Mouse (Mus musculus): ENCODE data around the gene Vmn1r55. TPM values are rescaled to one million over a fixed set of nuclear protein-coding genes. Genes with fewer than 3 reads are reported as not detected.
"Not testable (repeated sequence)": the region's sequence is repeated elsewhere in the genome, so short reads cannot be mapped to it uniquely, and the experiment has no call there.

The Vmn1r55 gene
- not detected in 2 replicates for polyA plus RNA-seq (2015; fragmentation: Nextera tagmentation; extraction: Ambion mirVana)

DNA sequence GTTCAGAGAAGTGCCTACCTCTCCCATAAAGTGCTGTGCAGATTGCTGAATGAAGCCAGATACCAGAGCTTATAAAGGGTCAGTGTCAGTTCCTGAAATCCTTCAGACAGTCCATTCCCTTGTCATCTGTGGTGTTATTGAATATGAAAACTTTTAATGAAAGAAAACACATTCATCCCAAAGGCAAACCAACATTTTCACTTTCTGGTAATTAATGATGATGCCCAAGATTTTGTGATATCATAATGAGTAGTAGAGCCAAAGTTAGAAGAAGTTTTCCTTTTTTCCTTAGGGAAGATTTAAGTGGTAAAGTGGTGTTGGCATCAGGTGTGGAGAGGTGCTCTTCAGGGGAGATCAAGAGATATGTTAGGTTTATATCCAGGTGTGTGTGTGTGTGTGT lies at the start of gene Vmn1r55:
Gene Vmn1r55, minus strand, starts transcription at position 101 of the 400 bp plus-strand sequence.
- not testable (repeated sequence) for H3K4me2 ChIP-seq; H3K4me3 ChIP-seq; ATAC-seq (ENCODE audit: insufficient number of reproducible peaks, low FRiP score, low TSS enrichment, low read depth); H3K9me3 ChIP-seq; H3K9ac ChIP-seq; H3K27ac ChIP-seq; H3K4me1 ChIP-seq; H3K36me3 ChIP-seq; H3K27me3 ChIP-seq

DNA sequence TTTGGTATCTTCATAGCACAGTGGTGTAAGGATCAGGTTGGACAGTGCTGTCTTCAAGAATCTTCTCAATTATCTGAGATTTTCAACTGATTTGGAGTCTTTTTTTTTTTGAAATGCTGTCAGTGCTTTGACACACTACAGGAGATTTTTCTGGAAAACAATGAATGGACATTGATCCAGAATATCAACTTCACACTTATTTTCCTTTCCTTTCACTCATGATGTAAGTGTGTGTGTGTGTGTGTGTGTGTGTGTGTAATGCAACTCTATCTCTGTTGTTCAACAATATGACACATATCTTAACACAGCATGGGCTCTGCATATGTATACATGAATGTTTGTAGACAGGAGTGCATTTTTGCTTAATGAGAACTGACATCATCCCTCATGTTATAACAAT lies 47.2 kb upstream of the Vmn1r55 start, which contains the start of gene Vmn1r56:
Gene Vmn1r56, minus strand, starts transcription at position 101 of the 400 bp plus-strand sequence.
- not testable (repeated sequence) for ATAC-seq (ENCODE audit: insufficient number of reproducible peaks, low FRiP score, low TSS enrichment, low read depth); H3K9ac ChIP-seq; H3K36me3 ChIP-seq; H3K4me3 ChIP-seq; H3K9me3 ChIP-seq; H3K27ac ChIP-seq; H3K27me3 ChIP-seq; H3K4me1 ChIP-seq; H3K4me2 ChIP-seq

DNA sequence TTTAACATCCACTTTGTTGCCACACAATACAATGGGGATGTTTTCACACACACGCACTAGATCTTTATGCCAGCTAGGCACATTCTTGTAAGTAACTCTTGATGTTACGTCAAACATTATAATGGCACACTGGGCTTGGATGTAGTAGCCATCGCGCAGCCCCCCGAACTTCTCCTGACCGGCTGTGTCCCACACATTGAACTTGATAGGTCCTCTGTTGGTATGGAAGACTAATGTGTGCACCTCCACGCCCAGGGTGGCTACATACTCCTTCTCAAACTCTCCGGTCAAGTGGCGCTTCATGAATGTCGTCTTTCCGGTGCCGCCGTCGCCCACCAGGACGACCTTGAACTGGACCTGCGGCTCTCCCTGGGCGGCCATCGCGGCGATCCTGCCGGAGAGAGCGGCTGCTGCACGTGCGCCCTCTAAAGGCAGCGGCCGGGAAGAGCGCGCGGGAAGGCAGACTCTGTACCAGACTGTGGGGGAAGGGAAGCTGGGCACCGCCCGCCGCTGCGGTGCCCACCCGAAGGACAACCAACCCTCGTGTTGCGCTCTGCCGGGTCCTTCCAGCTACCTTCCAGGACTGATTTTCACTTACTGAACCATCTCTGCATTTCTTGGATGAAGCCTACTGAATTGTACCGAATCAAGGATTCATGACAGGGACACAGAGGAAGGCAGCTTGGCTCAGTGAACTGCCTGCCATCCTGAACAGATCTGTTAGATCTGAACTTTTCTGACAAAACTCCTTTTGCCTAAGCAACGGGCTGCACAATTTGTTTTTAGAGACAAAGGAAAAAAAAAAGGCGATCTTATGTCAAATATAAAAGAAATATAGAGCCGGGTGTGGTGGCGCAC lies 23.7 kb downstream of the Vmn1r55 start, which contains the start of gene Rasl2-9:
Gene Rasl2-9, minus strand, starts transcription at position 402 of the 858 bp plus-strand sequence.
- Histone ChIP-seq H3K27ac (no peak within 1 kb of the TSS), H3K9ac (peak within 1 kb of the TSS; percentile 4), H3K4me3 (peak within 1 kb of the TSS; percentile 31)

DNA sequence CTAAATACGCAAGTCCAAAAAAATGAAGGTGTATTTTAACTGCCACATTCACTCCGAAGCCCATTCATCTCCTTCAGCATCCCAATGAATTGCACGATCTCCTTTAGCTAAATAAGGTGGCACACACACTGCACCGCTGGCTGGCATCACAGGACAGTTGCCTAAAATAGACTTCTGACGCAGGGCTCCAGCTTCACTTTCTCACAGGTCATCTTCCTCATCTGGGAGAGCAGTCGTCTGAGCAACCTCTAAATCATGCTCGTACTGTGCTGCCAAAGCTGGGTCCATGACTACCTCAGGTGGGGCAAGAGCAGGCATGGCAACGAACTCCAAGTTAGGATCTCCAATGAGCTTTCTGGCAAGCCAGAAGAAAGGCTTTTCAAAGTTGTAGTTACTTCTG lies 24.4 kb downstream of the Vmn1r55 start:
- no peak overlapping the region for H3K4me3 ChIP-seq
- H3K27ac ChIP-seq = no peak overlapping the region
- no peak for ATAC-seq (ENCODE audit: insufficient number of reproducible peaks, low FRiP score, low TSS enrichment, low read depth)
- H3K27me3 ChIP-seq = no peaks in the 10 kb centered on the region
- 0 out of 2 replicates have a peak, but pooled peaks cover 3% of the 10 kb centered on the region for H3K4me1 ChIP-seq
- no peaks in the 10 kb centered on the region for H3K36me3 ChIP-seq
- 86% methylated on average over 8 of the region's 8 CpGs for WGBS
- H3K9me3 ChIP-seq = no peaks in the 10 kb centered on the region
- no peak overlapping the region for H3K4me2 ChIP-seq
- no peak overlapping the region for H3K9ac ChIP-seq

More for the DNA sequence above, 23.7 kb downstream of the Vmn1r55 start, which contains the start of gene Rasl2-9:
- Histone ChIP-seq H3K9me3 (no peaks in the 10 kb centered on the region), H3K4me2 (peak within 1 kb of the TSS; percentile 48), H3K27me3 (no peaks in the 10 kb centered on the region), H3K36me3 (no peaks in the 10 kb centered on the region), H3K4me1 (0 out of 2 replicates have a peak, but pooled peaks cover 3% of the 10 kb centered on the region)
- 17% methylated on average over 42 of the region's 42 CpGs for WGBS
- ATAC-seq (ENCODE audit: insufficient number of reproducible peaks, low FRiP score, low TSS enrichment, low read depth) = no peak

DNA sequence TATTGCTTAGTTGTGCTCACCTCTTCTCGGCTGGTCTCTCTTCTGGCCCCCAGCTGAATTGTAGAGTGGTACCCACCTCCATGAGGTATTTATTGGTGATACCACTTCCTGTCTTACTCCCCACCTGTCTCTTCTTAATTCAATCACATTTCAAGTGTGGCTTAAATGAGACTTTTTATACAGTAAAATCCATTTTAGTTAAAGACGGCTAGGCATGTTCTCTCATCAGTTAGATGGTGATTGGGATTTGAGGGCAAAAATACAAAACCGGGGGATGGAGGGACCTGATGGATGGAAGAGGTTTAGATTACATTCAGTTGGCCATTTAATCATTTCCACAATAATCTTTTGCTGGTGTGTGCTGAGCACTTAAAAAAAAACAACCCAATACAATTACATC lies 32.6 kb downstream of the Vmn1r55 start, which contains the start of gene Rfpl4:
Gene Rfpl4, minus strand, starts transcription at position 101 of the 400 bp plus-strand sequence.
- 89% methylated on average over 3 of the region's 3 CpGs for WGBS
- Histone ChIP-seq H3K4me3 (no peak within 1 kb of the TSS), H3K4me2 (no peak within 1 kb of the TSS), H3K27ac (no peak within 1 kb of the TSS), H3K4me1 (no peaks in the 10 kb centered on the region), H3K27me3 (no peaks in the 10 kb centered on the region), H3K36me3 (no peaks in the 10 kb centered on the region), H3K9ac (no peak within 1 kb of the TSS), H3K9me3 (no peaks in the 10 kb centered on the region)
- ATAC-seq (ENCODE audit: insufficient number of reproducible peaks, low FRiP score, low TSS enrichment, low read depth) = no peak

DNA sequence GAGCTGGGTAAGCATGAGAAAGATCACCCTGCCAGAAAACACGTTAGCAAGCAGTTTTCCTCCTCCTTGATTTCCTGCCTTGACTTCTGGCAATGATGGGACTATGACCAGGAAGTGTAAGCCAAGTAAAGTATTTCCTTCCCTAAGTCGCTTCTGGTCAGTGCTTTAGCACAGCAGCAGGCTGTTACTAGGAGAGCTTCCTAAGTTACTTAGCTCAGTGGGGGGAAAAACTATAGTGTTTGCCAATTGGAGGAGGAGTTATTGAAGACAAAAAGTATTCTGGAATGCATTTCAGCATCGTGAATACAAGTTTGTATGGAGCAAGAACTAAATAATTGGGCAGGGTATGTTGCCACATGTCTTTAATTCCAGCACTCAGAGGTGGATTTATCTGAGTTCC lies 36.8 kb downstream of the Vmn1r55 start:
- H3K9me3 ChIP-seq = no peaks in the 10 kb centered on the region
- no peaks in the 10 kb centered on the region for H3K4me1 ChIP-seq
- H3K27me3 ChIP-seq = no peaks in the 10 kb centered on the region
- H3K4me3 ChIP-seq = no peak overlapping the region
- H3K36me3 ChIP-seq = no peaks in the 10 kb centered on the region
- H3K9ac ChIP-seq = no peak overlapping the region
- WGBS = 18% methylated on average over 3 of the region's 3 CpGs
- no peak overlapping the region for H3K27ac ChIP-seq
- no peak overlapping the region for H3K4me2 ChIP-seq
- ATAC-seq (ENCODE audit: insufficient number of reproducible peaks, low FRiP score, low TSS enrichment, low read depth) = no peak

DNA sequence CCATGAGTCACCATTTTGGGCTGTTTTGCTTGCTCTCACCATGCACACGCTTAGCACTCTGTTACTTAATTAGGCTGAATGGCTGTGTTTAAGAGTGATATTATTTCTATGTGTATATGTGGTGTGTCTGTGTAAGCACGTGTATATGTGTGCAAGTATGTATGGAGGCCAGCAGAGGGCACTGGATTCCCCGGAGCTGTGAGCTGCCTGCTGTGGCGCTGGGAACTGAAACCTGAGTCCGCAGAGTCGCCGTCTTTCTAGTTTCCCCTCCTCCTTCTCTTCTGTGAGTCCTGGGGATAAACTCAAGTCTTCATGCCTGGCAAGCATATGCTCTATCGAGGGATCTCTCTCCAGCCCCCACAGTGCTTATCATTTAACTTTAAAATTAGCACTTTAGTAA lies 40.2 kb downstream of the Vmn1r55 start:
- 84% methylated on average over 8 of the region's 8 CpGs for WGBS
- no peak overlapping the region for H3K9ac ChIP-seq
- no peaks in the 10 kb centered on the region for H3K4me1 ChIP-seq
- no peak overlapping the region for H3K4me3 ChIP-seq
- no peak overlapping the region for H3K4me2 ChIP-seq
- no peak for ATAC-seq (ENCODE audit: insufficient number of reproducible peaks, low FRiP score, low TSS enrichment, low read depth)
- H3K36me3 ChIP-seq = no peaks in the 10 kb centered on the region
- H3K27ac ChIP-seq = no peak overlapping the region
- no peaks in the 10 kb centered on the region for H3K27me3 ChIP-seq
- no peaks in the 10 kb centered on the region for H3K9me3 ChIP-seq

DNA sequence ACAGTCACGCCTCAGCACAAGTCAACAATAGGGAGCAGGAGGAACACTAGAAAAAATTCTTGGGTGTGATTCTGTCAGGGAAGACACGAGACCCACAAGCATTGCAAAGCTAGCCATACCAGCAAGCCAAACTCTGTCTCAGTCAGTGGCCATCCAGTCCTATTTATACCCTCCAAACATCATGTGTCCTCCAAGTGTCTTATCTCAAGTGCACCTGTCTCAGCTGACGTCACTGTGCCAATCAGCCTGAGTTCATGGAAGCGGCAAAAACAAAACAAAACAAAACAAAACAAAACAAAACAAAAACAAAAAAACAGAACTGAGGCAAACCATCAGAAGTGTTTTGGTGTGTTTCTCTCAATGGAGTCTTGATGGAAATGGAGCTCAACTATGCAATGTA lies 41.2 kb downstream of the Vmn1r55 start:
- Histone ChIP-seq H3K4me1 (no peaks in the 10 kb centered on the region), H3K4me3 (no peak overlapping the region), H3K27me3 (no peaks in the 10 kb centered on the region), H3K9ac (no peak overlapping the region), H3K36me3 (no peaks in the 10 kb centered on the region), H3K27ac (no peak overlapping the region), H3K9me3 (no peaks in the 10 kb centered on the region), H3K4me2 (no peak overlapping the region)
- ATAC-seq (ENCODE audit: insufficient number of reproducible peaks, low FRiP score, low TSS enrichment, low read depth) = no peak
- WGBS = 76% methylated on average over 4 of the region's 4 CpGs

DNA sequence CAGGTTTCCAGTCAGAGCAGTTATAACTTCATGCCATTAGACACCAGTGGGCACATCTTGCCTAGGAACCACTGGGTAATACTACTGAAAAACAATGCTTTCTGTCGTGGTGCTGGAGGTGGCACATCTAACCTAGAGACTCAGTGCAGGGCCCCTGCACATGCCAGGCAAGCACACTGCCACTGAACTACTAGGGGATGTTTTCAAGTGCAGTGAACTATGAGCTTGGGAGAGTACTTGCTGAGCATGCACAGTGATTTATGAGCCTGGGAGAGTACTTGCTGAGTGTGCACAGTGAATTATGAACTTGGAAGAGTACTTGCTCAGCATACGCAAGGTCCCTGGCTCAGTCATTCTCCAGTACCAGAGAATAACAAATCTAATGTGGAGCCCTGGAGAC lies 46.9 kb downstream of the Vmn1r55 start:
- WGBS = 85% methylated on average over 2 of the region's 2 CpGs
- no peaks in the 10 kb centered on the region for H3K4me1 ChIP-seq
- H3K9me3 ChIP-seq = no peaks in the 10 kb centered on the region
- ATAC-seq (ENCODE audit: insufficient number of reproducible peaks, low FRiP score, low TSS enrichment, low read depth) = no peak
- H3K4me3 ChIP-seq = no peak overlapping the region
- H3K27me3 ChIP-seq = no peaks in the 10 kb centered on the region
- H3K4me2 ChIP-seq = no peak overlapping the region
- no peak overlapping the region for H3K9ac ChIP-seq
- H3K27ac ChIP-seq = no peak overlapping the region
- peaks cover 17% of the 10 kb centered on the region for H3K36me3 ChIP-seq

DNA sequence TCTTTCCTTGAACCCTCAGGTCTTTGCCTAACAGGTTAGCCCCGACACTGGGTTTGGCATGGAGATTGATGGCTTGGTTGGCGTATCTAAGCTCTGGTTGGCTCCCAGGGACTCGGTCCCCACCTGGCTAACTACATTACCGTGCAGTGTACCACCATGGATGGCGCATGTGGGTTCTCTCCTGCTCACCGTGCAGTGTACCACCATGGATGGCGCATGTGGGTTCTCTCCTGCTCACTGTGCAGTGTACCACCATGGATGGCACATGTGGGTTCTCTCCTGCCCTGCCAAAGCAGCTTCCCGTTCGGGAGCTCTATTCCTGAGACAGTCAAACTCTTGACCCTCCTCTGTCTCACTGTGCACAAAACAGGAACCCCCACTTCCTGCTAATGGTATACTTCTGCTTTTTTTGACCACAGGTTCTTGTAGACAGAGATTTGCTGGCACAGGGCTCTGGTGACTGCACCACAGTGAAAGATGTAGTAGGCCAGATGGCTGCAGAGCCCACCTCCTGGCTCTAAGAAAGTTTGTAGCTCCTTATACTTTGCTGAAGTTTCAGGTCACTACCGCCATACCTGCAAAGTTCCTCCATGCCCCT lies 48.3 kb downstream of the Vmn1r55 start:
- no peak overlapping the region for H3K27ac ChIP-seq
- no peaks in the 10 kb centered on the region for H3K4me1 ChIP-seq
- no peak overlapping the region for H3K4me2 ChIP-seq
- peaks cover 31% of the 10 kb centered on the region for H3K36me3 ChIP-seq
- H3K9me3 ChIP-seq = no peaks in the 10 kb centered on the region
- H3K9ac ChIP-seq = no peak overlapping the region
- H3K4me3 ChIP-seq = no peak overlapping the region
- no peaks in the 10 kb centered on the region for H3K27me3 ChIP-seq
- 86% methylated on average over 10 of the region's 10 CpGs for WGBS
- ATAC-seq (ENCODE audit: insufficient number of reproducible peaks, low FRiP score, low TSS enrichment, low read depth) = no peak

DNA sequence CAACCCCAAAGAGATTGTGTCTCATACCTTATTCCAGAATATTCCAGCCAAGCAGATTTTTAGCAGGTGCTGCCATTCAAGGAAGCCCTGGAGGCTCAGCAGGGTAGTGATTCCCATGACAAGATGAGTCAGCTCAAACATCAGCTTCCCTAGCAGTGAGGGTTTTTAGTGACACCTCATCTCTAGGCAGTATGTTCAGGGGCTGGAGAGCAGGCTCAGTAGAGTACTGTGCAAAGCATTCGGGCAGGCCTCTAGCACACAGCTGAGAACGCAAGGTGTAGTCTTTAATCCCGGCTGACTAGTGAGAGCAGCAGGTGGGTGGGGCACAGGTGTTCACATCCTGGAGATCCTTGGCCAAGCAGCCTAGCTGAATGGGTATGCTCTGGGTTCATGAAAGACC lies 49.7 kb downstream of the Vmn1r55 start:
- no peak overlapping the region for H3K4me3 ChIP-seq
- H3K4me1 ChIP-seq = no peaks in the 10 kb centered on the region
- no peaks in the 10 kb centered on the region for H3K27me3 ChIP-seq
- H3K9ac ChIP-seq = no peak overlapping the region
- no peak overlapping the region for H3K4me2 ChIP-seq
- WGBS = 61% methylated on average over 3 of the region's 3 CpGs
- peaks cover 45% of the 10 kb centered on the region for H3K36me3 ChIP-seq
- ATAC-seq (ENCODE audit: insufficient number of reproducible peaks, low FRiP score, low TSS enrichment, low read depth) = no peak
- no peaks in the 10 kb centered on the region for H3K9me3 ChIP-seq
- H3K27ac ChIP-seq = no peak overlapping the region

DNA sequence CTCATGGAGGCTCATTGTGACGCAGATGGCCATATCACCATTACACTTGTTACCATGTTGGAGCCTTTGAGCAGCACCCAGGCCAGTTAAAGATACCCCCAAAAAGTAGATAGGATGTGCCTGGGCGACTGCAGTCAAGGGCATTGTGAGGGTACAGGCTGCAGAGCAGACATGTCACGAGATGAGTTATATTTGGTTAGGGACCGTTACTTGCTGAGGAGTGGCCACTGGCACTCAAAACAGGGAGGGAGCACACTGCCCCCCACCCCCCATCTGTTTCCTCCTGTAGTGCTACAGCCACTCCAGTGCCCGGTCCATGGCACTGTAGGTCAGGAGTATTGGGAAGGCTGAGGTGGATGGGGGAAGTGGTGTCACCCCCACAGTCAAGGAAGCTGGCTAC lies 50.7 kb downstream of the Vmn1r55 start:
- Histone ChIP-seq H3K4me1 (no peaks in the 10 kb centered on the region), H3K9ac (no peak overlapping the region), H3K27me3 (no peaks in the 10 kb centered on the region), H3K4me2 (no peak overlapping the region), H3K36me3 (peaks cover 55% of the 10 kb centered on the region), H3K9me3 (no peaks in the 10 kb centered on the region), H3K27ac (no peak overlapping the region), H3K4me3 (no peak overlapping the region)
- 92% methylated on average over 5 of the region's 5 CpGs for WGBS
- ATAC-seq (ENCODE audit: insufficient number of reproducible peaks, low FRiP score, low TSS enrichment, low read depth) = no peak
